Comparison of ENCODE assay signal across 31 mouse cellular contexts in genomic region chr16:94392299-94392698, GRCm38 (mm10).
"Had no signal": no experiment of that assay in that cellular context is flagged by ENCODE, and none has a peak within 500 bp of the region (broad histone marks: within the 10 kb centered on the region; RNA-seq: fewer than 3 reads in every experiment).

No protein-coding gene starts in this region.

- H3K27ac ChIP-seq: left cerebral cortex, adult 2 months; limb, embryonic 10.5 days; limb, embryonic 12.5 days; limb, embryonic 13.5 days; limb, embryonic 15.5 days; liver, embryonic 12.5 days; liver, embryonic 13.5 days; liver, embryonic 14.5 days; liver, embryonic 15.5 days; lung, embryonic 15.5 days; macrophage; midbrain, embryonic 10.5 days; midbrain, embryonic 12.5 days; midbrain, embryonic 13.5 days; midbrain, embryonic 15.5 days had no signal

- ATAC-seq: liver, embryonic 12.5 days; liver, postnatal 0 days; lung, postnatal 0 days; midbrain, embryonic 13.5 days; midbrain, embryonic 15.5 days; midbrain, embryonic 16.5 days had no signal

- H3K4me1 ChIP-seq: limb, embryonic 10.5 days; limb, embryonic 12.5 days; limb, embryonic 13.5 days; liver, embryonic 12.5 days; lung, embryonic 15.5 days; midbrain, embryonic 10.5 days; midbrain, embryonic 12.5 days; midbrain, embryonic 13.5 days; midbrain, embryonic 15.5 days had no signal

- H3K4me3 ChIP-seq: left cerebral cortex, adult 2 months; limb, embryonic 10.5 days; limb, embryonic 12.5 days; limb, embryonic 13.5 days; limb, embryonic 15.5 days; liver, embryonic 12.5 days; liver, embryonic 13.5 days; liver, embryonic 15.5 days; lung, embryonic 15.5 days; megakaryocyte, embryonic 14.5 days; midbrain, embryonic 10.5 days; midbrain, embryonic 12.5 days; midbrain, embryonic 13.5 days; midbrain, embryonic 15.5 days; myocyte had no signal

- DNase-seq: left cerebral cortex, postnatal 4 days; liver, embryonic 13.5 days; liver, postnatal 0 days; lung, adult 18-20 months; lung, adult 2 months; lung, embryonic 14.5 days; lung, postnatal 10 days; lung, postnatal 14 days; lung, postnatal 36 days; lung, postnatal 4 days; midbrain, embryonic 14.5 days had no signal

- H3K4me2 ChIP-seq: limb, embryonic 12.5 days; limb, embryonic 13.5 days; limb, embryonic 15.5 days; liver, embryonic 11.5 days; liver, embryonic 12.5 days; liver, embryonic 13.5 days; liver, embryonic 15.5 days; lung, embryonic 14.5 days; lung, embryonic 15.5 days; midbrain, embryonic 11.5 days; midbrain, embryonic 12.5 days; midbrain, embryonic 13.5 days; midbrain, embryonic 15.5 days had no signal

- H3K9ac ChIP-seq: limb, embryonic 12.5 days; limb, embryonic 13.5 days; limb, embryonic 15.5 days; liver, embryonic 12.5 days; liver, embryonic 13.5 days; liver, embryonic 14.5 days; liver, embryonic 15.5 days; liver, postnatal 0 days; lung, embryonic 14.5 days; lung, embryonic 15.5 days; midbrain, embryonic 12.5 days; midbrain, embryonic 13.5 days; midbrain, embryonic 15.5 days had no signal

- H3K27me3 ChIP-seq: limb, embryonic 12.5 days; limb, embryonic 13.5 days; limb, embryonic 15.5 days; liver, embryonic 12.5 days; liver, embryonic 13.5 days; liver, embryonic 15.5 days; lung, embryonic 15.5 days; megakaryocyte, embryonic 14.5 days; midbrain, embryonic 12.5 days; midbrain, embryonic 13.5 days; midbrain, embryonic 15.5 days had no signal

- H3K9me3 ChIP-seq: limb, embryonic 10.5 days; limb, embryonic 12.5 days; limb, embryonic 13.5 days; limb, embryonic 15.5 days; liver, embryonic 12.5 days; liver, embryonic 13.5 days; liver, embryonic 15.5 days; lung, embryonic 15.5 days; megakaryocyte, embryonic 14.5 days; midbrain, embryonic 10.5 days; midbrain, embryonic 12.5 days; midbrain, embryonic 13.5 days; midbrain, embryonic 15.5 days had no signal
